Mouse (Mus musculus) stomach, adult 2 months (tissue): ENCODE results near the gene Setmar. TPM values are rescaled to one million over a fixed set of nuclear protein-coding genes. Genes with fewer than 3 reads are reported as not detected.

Source experiments
- polyA plus RNA-seq: library from polyadenylated mRNA; depleted of rRNA; stranded (reverse); fragments of >200 nt; gene quantifications from 2 replicates; pipeline ENCODE4 v1.2.3, GENCODE M21; 2012; rRNA removed

Setmar gene
- polyA plus RNA-seq: 0.27 and 0.35 TPM in 2 replicates

DNA sequence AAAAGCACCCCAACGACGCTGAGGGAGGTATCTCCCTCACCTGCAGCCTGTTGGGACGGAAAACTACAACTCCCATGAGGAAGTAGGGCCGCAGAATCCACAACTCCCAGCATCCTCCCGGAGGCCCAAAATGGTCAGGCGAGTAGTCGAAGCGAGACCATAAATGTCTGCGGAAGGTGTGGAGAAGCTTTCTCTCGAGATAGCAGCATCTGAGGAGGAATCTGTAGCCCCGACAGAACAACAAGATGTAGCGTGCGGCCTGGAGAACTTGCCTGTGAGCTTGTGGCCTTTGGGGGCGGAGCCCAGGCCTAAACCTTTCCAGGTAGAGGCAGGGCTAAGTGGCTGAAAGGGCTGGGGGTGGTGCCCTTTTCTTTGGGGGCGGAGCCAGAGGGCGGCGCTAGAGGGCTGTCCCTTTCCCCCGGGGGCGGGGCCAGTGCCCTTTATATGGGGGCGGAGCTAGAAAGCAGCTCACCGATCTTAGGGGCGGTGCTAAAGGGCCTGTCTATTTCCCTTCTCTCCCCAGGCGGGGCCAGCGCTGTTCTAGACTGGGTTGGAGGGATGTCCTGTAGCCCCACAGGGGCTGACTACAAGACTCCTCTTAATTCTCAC is at the start of gene Setmar:
Gene Setmar, plus strand, starts transcription at position 128 of the 609 bp plus-strand sequence.

Other genes starting within 250 kb of the Setmar start
- gene Sumf1, start 120.5 kb downstream of the Setmar start, polyA plus RNA-seq: 13.9 and 20.4 TPM in 2 replicates
- gene Itpr1, start 148.1 kb downstream of the Setmar start, polyA plus RNA-seq: 1.4 and 2.2 TPM in 2 replicates